Mouse (Mus musculus): Measurements from ENCODE around the gene P2ry6. TPM values are rescaled to one million over a fixed set of nuclear protein-coding genes. Genes with fewer than 3 reads are reported as not detected.

P2ry6 gene
- polyA plus RNA-seq, 1 experiment = 17.3 TPM

- no peak for DNase-seq (ENCODE audit: low read depth)
Measured at GRCm38 (mm10) chr7:100918176-100918575, 56.3 kb downstream of the P2ry6 start.

- DNase-seq (ENCODE audit: low read depth) = no peak
Measured at GRCm38 (mm10) chr7:100917751-100918150, 56.7 kb downstream of the P2ry6 start.

GRCm38 (mm10) chr7:100916526-100916925, 57.9 kb downstream of the P2ry6 start:
- DNase-seq (ENCODE audit: low read depth) = no peak

- no peak for DNase-seq (ENCODE audit: low read depth)
Measured at GRCm38 (mm10) chr7:100915204-100915603, 59.2 kb downstream of the P2ry6 start.

- no peak for DNase-seq (ENCODE audit: low read depth)
Measured at GRCm38 (mm10) chr7:100911791-100912190, 62.7 kb downstream of the P2ry6 start.

GRCm38 (mm10) chr7:100911246-100911770, 63.1 kb downstream of the P2ry6 start:
- no peak for DNase-seq (ENCODE audit: low read depth)

GRCm38 (mm10) chr7:100908567-100908966, 65.9 kb downstream of the P2ry6 start:
- DNase-seq (ENCODE audit: low read depth) = no peak

- no peak for DNase-seq (ENCODE audit: low read depth)
Measured at GRCm38 (mm10) chr7:100908061-100908460, 66.4 kb downstream of the P2ry6 start.

- DNase-seq (ENCODE audit: low read depth) = no peak
Measured at GRCm38 (mm10) chr7:100907231-100907630, 67.2 kb downstream of the P2ry6 start.

GRCm38 (mm10) chr7:100906029-100906789, 68.2 kb downstream of the P2ry6 start:
- DNase-seq (ENCODE audit: low read depth) = peak; percentile 47

GRCm38 (mm10) chr7:100905037-100905436, 69.4 kb downstream of the P2ry6 start:
- DNase-seq (ENCODE audit: low read depth) = no peak

- no peak for DNase-seq (ENCODE audit: low read depth)
Measured at GRCm38 (mm10) chr7:100904612-100905011, 69.8 kb downstream of the P2ry6 start.

- no peak for DNase-seq (ENCODE audit: low read depth)
Measured at GRCm38 (mm10) chr7:100902451-100903137, 71.9 kb downstream of the P2ry6 start.

GRCm38 (mm10) chr7:100897828-100898227, 76.6 kb downstream of the P2ry6 start:
- no peak for DNase-seq (ENCODE audit: low read depth)

GRCm38 (mm10) chr7:100894833-100895226, 79.6 kb downstream of the P2ry6 start:
- DNase-seq (ENCODE audit: low read depth) = no peak

- DNase-seq (ENCODE audit: low read depth) = no peak
Measured at GRCm38 (mm10) chr7:100894057-100894832, 80.2 kb downstream of the P2ry6 start.

- no peak for DNase-seq (ENCODE audit: low read depth)
Measured at GRCm38 (mm10) chr7:100893249-100894056, 81.0 kb downstream of the P2ry6 start.
